Mouse (Mus musculus) lung, adult 2 months (tissue): ENCODE measurements around the gene Tnfsf15.

Experiments used
- CTCF ChIP-seq: fragments of 200-500 bp; IDR thresholded peaks from 2 replicates; pipeline ENCODE4 v1.5.1; 2011; ENCODE audit warnings: mild to moderate bottlenecking, low read length, control low read depth; ENCODE audit not compliant: insufficient read depth
- POLR2A ChIP-seq: fragments of 200-500 bp; IDR thresholded peaks from 2 replicates; pipeline ENCODE4 v1.6.1; 2011; ENCODE audit warnings: low read depth, mild to moderate bottlenecking, control low read depth, low read length, borderline replicate concordance; ENCODE audit errors: extremely low read depth

- TF ChIP-seq CTCF, result no peak
- no peak for TF ChIP-seq POLR2A
Measured at GRCm38 (mm10) chr4:63745271-63745670, 358 bp upstream of the Tnfsf15 start.
